Mouse (Mus musculus) liver, embryonic 14.5 days (tissue): ENCODE measurements around the gene Pla2g4e.

Source experiments
- CTCF ChIP-seq: IDR thresholded peaks from 2 replicates; pipeline ENCODE4 v1.5.1; 2016; ENCODE audit warnings: antibody characterized with exemption, low read depth, control low read depth
- EP300 ChIP-seq: IDR thresholded peaks from 2 replicates; pipeline ENCODE4 v1.6.1; 2016; ENCODE audit warnings: antibody characterized with exemption, low read depth

DNA sequence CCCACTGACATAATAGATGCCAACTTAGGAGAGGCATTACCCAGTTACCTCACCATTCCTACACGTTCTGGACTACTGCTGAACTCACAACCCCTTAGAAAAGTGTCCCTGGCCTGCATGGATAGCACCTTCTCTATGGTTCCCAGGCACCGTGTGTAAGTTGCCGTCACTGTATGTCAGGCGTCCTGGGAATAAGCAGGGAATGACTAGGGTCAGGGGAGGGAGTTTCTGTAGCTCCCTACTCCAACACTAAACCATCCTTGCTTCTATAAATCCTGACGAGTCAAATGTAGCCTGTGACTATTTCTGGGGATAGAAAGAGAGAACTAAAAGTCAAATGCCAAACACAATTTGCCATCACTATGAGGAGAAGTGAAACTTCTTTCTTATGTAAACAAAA is 107.9 kb downstream of the Pla2g4e start:
- TF ChIP-seq CTCF (no peak), EP300 (no peak)
